Mouse (Mus musculus): ENCODE data around the gene Dock1.

GRCm38 (mm10) chr7:135194190-135194589 lies 523.7 kb downstream of the Dock1 start:
- no peak for TF ChIP-seq CTCF (IDR thresholded peaks at IDR 0.05; ENCODE audit: borderline replicate concordance, insufficient read depth, low read length)
- TF ChIP-seq POLR2A (IDR thresholded peaks at IDR 0.05; ENCODE audit: low read depth, low read length), result no peak

All from embryonic fibroblast, embryonic 13.5 days (primary cell).